Mouse (Mus musculus) brain, embryonic 18.5 days (tissue): Measurements from ENCODE around the gene Lhfp.
A peak's percentile ranks its signal among the peaks of the same experiment; 100 is the strongest.

Experiments used
- DNase-seq: peaks from one replicate; pipeline ENCODE4 v3.0.0-alpha.2; 2012; ENCODE audit warnings: low read depth, low spot score

The Lhfp gene

GRCm38 (mm10) chr3:53041411-53042239 lies at the start of gene Lhfp:
TSS of gene Lhfp (plus strand) at chr3:53041528.
- peak; percentile 26 for DNase-seq

- DNase-seq, result no peak
These were observed 48.0 kb upstream of the Lhfp start for GRCm38 (mm10) chr3:52993296-52993695.

GRCm38 (mm10) chr3:52994666-52995065 lies 46.7 kb upstream of the Lhfp start:
- no peak for DNase-seq

- DNase-seq, result no peak
These were observed 44.7 kb upstream of the Lhfp start for GRCm38 (mm10) chr3:52996635-52997034.

- DNase-seq, result no peak
These were observed 43.9 kb upstream of the Lhfp start for GRCm38 (mm10) chr3:52997381-52997780.

GRCm38 (mm10) chr3:52999016-52999744 lies 42.1 kb upstream of the Lhfp start:
- no peak for DNase-seq

GRCm38 (mm10) chr3:52999996-53000395 lies 41.3 kb upstream of the Lhfp start:
- DNase-seq, result no peak

GRCm38 (mm10) chr3:53002076-53002475 lies 39.3 kb upstream of the Lhfp start:
- no peak for DNase-seq

- peak; percentile 28 for DNase-seq
These were observed 36.8 kb upstream of the Lhfp start for GRCm38 (mm10) chr3:53004406-53005114.

GRCm38 (mm10) chr3:53007411-53007810 lies 33.9 kb upstream of the Lhfp start:
- no peak for DNase-seq

- peak; percentile 84 for DNase-seq
These were observed 24.6 kb upstream of the Lhfp start, which contains the start of gene Cog6 for GRCm38 (mm10) chr3:53016436-53017340. TSS of gene Cog6 (minus strand) at chr3:53017237.

GRCm38 (mm10) chr3:53027333-53027732 lies 14.0 kb upstream of the Lhfp start:
- no peak for DNase-seq

GRCm38 (mm10) chr3:53029046-53029445 lies 12.3 kb upstream of the Lhfp start:
- peak; percentile 50 for DNase-seq

- DNase-seq, result no peak
These were observed 9.7 kb upstream of the Lhfp start for GRCm38 (mm10) chr3:53031586-53031985.

- DNase-seq, result no peak
These were observed 8.9 kb upstream of the Lhfp start for GRCm38 (mm10) chr3:53032432-53032831.

- no peak for DNase-seq
These were observed 7.9 kb upstream of the Lhfp start for GRCm38 (mm10) chr3:53033448-53033847.

GRCm38 (mm10) chr3:53036076-53036475 lies 5.3 kb upstream of the Lhfp start:
- DNase-seq, result no peak

- no peak for DNase-seq
These were observed 4.4 kb upstream of the Lhfp start for GRCm38 (mm10) chr3:53036941-53037340.

- no peak for DNase-seq
These were observed 2.4 kb upstream of the Lhfp start for GRCm38 (mm10) chr3:53038913-53039312.

- no peak for DNase-seq
These were observed 1.6 kb upstream of the Lhfp start for GRCm38 (mm10) chr3:53039746-53040145.
